26 mouse cellular contexts compared by ENCODE assay signal in genomic region chr17:43022056-43022455, GRCm38 (mm10).
"Had no signal": no experiment of that assay in that cellular context is flagged by ENCODE, and none has a peak within 500 bp of the region (broad histone marks: within the 10 kb centered on the region; RNA-seq: fewer than 3 reads in every experiment).

No protein-coding gene starts in this region.

- H3K9ac ChIP-seq: hindbrain, embryonic 12.5 days; hindbrain, embryonic 14.5 days; intestine, embryonic 15.5 days; kidney, embryonic 15.5 days; limb, embryonic 13.5 days; limb, embryonic 15.5 days had no signal

- H3K27ac ChIP-seq: heart, adult 2 months; hindbrain, embryonic 10.5 days; hindbrain, embryonic 12.5 days; hindbrain, embryonic 14.5 days; intestine, embryonic 15.5 days; kidney, embryonic 15.5 days; kidney, postnatal 0 days; limb, embryonic 13.5 days; limb, embryonic 15.5 days had no signal

- ATAC-seq: hindbrain, embryonic 16.5 days; inflammation-experienced regulatory T-cells, adult 6 months; intestine, embryonic 15.5 days; intestine, postnatal 0 days had no signal

- H3K9me3 ChIP-seq: hindbrain, embryonic 10.5 days; hindbrain, embryonic 12.5 days; intestine, embryonic 15.5 days; kidney, embryonic 15.5 days; limb, embryonic 13.5 days; limb, embryonic 15.5 days had no signal

- DNase-seq: gastrocnemius, adult 2 months; gastrocnemius, postnatal 14 days; gastrocnemius, postnatal 36 days; heart, adult 11 months; heart, adult 2 months; heart, postnatal 10 days; heart, postnatal 4 days; kidney, adult 18-20 months; kidney, adult 9 months; kidney, postnatal 14 days; kidney, postnatal 36 days; layer of hippocampus, postnatal 36 days; left cerebral cortex, postnatal 4 days; lung, adult 18-20 months had no signal

- H3K27me3 ChIP-seq: hindbrain, embryonic 12.5 days; intestine, embryonic 15.5 days; kidney, embryonic 15.5 days; limb, embryonic 13.5 days; limb, embryonic 15.5 days had no signal

- H3K4me2 ChIP-seq: heart, embryonic 11.5 days; hindbrain, embryonic 12.5 days; hindbrain, embryonic 14.5 days; intestine, embryonic 15.5 days; kidney, embryonic 15.5 days; limb, embryonic 13.5 days; limb, embryonic 15.5 days had no signal

- H3K4me3 ChIP-seq: gastrocnemius, adult 2 months; heart, adult 2 months; hindbrain, embryonic 10.5 days; hindbrain, embryonic 12.5 days; intestine, embryonic 15.5 days; kidney, embryonic 15.5 days; limb, embryonic 13.5 days; limb, embryonic 15.5 days had no signal

- H3K4me1 ChIP-seq: intestine, embryonic 15.5 days had no signal

- H3K36me3 ChIP-seq: intestine, embryonic 15.5 days; limb, embryonic 15.5 days had no signal
